Mouse (Mus musculus) urinary bladder, adult 2 months (tissue): Measurements from ENCODE around the gene Uchl5. TPM values are rescaled to one million over a fixed set of nuclear protein-coding genes. Genes with fewer than 3 reads are reported as not detected.

ENCODE experiments used
- DNase-seq: peaks from one replicate; pipeline ENCODE4 v3.0.0; 2022; ENCODE audit warnings: low spot score
- polyA plus RNA-seq: library from polyadenylated mRNA; depleted of rRNA; stranded (reverse); fragments of >200 nt; gene quantifications from 2 replicates; pipeline ENCODE4 v1.2.3, GENCODE M21; 2012; rRNA removed

The Uchl5 gene
- polyA plus RNA-seq, 1 experiment: 17.1 TPM

DNA sequence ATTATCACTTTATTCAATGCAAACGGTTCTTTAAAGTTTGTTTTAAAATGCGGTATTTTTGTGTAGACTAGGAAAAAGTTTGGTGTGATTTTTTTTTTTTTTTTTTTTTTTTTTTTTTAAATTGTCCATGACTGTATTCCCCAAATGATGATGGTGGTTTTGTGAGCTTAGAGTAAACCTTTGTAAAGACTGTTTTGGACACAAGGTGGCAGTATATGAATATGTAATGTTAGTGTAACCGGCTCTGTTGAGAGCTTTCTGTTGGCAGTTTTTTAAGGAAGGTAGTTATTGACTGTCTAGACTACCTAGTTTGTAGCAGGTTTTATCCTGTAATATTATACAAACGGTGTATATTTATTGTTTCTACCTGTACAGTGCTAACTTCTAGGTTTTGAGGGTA is 26.5 kb downstream of the Uchl5 start:
- DNase-seq: no peak

DNA sequence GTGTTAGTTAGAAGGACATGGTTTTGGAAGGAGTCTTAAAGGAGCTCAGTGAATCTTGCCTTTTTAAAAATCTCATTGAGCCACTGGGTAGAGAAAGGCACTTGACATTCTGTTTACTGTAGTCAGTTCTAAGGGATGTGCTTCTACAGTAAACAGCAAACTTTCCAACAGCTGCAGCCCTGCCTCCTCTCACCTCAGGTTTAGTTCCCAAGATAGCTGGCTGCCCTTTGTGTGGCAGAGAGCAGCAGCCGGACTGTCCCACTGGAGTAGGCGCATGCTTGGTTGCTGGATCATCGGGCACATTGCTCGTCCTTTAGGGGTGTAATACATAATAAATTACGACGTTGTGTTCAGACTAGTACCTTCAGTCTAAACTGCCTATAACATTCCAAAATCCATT is 32.0 kb downstream of the Uchl5 start:
- no peak for DNase-seq

DNA sequence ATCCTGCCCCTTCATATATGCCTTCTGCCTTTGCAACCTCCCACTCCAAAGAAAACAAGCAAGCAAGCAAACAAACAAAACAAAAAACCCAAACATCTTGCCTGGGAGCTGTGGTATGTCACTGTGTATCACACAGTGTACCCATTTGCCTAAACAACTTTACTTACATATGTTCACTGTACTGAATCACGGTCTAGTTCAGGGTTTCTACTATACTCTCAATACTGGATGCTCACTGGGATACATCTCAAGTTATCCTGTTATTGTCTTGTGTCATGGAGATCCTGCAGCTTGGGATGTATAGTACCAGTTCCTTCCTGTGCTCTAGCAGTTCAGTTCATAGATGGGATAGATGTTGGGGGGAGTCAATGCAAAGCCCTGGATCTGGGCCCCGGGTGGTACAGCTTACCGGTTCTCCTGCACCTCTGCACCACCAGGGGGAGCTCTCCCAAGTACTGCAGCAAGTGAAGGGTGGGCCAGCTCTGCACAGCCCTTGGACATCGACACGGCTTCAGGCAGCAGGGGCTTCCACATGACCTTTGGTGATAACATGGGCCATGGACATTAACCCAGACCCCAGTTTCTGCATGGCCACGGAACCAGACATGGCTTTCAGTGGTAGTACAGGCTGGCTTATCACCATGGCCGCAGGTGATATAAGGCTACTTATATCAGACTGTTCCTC is 36.7 kb downstream of the Uchl5 start:
- peak; percentile 48 for DNase-seq

DNA sequence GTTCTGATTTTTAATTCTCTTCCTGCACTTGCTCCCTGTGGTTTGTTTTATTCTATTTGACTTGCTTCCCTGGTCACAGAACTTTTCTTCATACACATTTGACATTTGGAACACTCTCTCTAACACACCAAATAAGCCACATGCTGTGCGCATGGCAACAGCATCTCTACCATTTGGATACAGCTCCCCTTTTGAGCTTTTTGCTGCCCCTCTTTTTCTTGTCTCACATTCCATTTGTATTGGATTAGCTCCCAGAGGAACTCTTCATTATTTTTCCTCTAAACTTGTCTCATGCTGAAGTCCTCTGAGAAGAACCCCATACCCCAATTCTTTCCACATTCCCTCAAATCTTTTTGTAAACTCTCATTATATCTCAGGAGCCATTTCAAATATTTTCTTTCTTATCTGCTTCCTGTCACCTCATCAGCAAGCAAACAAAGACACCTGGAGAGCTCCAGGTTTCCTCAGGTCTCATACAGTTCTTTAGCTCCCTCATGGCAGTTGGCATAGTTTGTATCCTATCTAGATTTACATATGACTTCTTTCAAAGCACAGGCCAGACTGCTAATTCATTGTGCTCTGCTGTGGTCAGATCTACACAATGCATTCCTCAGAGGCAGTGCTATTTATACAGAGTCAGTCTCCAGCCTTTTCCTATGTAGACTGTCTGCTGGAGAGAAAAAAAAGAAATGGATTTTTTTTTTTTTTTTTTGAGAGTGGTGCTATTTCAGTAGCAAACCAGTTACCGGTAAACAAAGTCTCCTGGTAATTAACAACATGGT is 43.2 kb downstream of the Uchl5 start:
- no peak for DNase-seq

DNA sequence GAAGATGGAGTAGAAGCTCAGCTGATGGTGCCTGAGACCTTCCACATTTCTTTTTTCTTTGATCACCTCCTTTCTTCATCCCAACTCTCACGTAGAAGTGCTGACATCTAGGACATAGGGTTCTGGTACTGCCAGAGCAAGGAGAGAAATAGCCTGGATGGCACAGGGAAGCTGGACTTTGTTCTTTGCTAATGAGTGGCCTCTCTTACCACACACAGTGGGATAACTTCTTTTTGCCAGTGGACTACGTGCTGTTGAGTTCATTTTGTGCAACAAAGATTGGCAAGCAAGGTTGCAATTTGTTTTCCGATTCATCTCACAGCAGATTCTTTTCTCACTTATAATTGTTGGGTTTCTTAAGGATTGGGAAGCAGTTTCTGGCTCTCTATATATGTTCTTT is 45.6 kb downstream of the Uchl5 start:
- DNase-seq: no peak

DNA sequence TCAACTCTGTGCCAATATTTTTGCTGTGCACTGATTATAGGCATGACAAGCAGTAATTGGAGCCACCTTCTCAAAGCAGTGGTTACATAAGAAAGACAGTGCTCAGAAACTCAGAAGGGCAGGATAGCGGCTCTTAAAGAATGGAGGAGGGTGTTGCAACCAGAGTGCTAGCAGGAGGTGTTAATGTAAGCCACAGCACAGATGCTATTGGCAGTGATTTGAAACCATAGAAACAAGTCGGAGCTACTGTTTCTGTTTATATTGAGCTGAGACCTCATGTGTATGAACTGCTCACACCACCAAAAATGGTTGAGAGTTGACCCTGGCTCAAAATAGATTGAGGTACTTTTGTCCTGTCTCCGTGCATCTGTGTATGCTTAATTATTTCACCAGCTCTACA is 53.6 kb downstream of the Uchl5 start:
- DNase-seq: no peak

DNA sequence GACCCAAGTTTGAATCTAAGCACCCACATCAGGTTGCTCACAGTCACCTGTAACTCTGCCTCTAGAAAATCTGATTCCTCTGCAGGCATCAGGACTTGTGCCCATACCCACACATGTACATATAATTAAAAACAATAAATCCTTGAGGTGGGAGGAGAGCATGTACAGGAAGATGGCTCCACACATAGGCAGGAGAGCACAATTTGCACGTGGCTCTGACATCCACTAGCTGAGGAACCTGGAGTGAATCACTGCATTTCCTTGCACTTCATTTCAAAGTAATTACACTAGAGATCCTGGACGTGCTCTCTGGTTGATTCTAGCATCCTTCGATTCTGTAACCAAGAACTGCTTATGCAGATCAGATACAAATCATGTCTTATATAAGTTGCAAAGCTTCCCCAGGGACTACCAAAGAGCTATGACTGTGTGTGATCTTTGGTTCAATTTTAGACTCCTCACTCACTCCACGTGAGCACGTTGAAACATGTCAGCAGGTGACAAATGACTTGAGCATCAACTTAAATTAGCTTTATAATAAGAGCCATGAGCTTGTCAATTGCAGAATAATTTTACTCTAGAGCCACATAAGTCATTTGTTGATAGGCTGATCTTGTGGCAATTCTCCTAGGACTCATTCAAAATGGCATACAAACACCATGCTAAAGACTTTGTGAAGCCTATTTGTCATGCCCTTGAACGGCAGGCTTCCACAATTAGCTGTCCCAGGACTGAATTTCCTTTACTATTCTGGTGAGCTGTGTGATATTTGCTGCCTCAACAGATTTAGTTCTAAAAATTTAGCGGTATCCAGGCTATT is 59.5 kb downstream of the Uchl5 start:
- DNase-seq: no peak

DNA sequence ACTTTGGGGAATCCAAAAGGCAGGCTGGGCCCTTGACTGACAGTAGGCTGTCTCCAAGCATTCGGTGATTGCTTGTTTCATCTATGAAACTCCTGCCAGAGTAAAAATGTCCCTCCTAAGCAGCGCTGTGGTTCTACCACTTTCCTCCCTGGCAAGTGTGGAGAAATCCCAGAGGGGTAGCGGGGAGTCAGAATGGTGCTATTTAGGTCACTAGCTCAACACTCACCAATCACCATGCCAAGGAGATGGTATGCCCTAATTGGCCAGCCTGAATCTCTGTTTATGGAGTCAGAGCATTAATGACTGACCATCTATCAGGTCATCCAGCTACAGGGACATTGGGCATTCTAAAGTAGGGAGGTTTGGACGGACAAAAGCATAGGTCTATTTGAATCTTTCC is 60.6 kb downstream of the Uchl5 start:
- no peak for DNase-seq

DNA sequence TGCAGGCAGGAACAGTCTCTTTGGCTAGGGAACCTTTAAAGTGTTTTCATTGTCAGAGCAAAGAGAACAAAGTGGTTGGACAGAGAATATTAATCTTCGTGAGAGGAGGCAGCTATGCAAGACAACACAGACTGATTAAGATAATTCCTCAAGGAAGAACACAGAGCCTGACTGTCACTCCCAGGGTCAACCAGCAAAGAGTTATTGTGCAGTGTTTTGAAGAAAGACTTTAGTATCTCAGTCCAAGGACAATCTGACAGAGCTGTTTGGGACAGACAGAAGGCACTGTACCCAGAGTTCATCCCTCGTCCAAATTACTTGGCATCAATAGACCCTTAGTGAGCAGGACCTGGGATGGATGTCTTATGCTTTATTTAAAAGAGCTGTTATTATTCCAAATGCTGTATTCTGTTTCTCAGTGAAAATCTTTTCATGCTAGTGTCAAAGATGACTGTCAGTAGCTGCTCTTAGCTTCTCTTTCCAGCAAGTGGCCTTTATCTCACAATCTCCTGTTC is 61.9 kb downstream of the Uchl5 start:
- no peak for DNase-seq

DNA sequence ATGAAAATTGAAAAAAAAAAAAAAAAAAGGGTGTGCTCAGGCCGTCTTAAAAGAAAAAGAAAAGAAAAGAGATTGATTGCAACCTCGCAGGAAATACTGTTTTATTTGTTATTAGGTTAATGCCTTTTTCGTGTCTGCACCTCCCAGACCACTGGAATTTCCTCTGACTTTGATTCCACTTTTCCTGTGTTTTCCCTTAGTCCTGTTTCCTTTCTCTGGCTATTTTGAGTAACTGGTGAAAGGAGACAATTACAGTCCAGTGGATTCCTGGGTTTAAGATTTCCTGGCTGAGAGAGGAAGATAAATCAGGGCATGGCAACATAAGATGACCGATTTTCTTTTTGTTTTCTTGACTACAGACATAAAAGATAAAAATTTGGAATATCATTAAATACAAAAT is 75.3 kb downstream of the Uchl5 start:
- no peak for DNase-seq

DNA sequence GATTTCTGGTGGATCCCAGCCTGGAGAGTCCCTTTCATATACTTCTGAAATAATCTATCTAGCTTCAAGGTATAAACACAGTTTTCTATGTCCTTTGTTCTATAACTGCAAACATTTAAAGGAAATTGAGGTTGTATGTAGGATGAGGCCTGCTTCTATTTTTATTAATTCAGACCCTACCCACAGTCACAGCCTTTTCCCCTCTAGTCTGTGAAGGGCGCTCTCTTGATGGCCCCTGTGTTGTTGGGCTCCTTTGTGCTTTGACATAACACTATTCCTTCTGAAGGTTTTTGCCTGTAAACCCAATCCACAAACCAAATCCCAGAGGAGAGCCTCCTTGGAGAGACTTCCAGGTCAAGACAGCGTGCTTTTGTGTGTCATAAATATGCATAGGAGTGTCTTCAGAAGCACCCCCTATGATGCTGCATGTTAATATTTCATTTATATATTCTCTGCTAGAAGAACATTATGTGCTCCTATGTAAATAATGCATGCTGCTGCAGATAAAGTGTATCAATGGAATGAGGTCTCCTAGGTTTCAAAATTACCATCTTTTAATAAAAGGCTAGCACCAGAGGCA is 75.8 kb downstream of the Uchl5 start:
- no peak for DNase-seq

DNA sequence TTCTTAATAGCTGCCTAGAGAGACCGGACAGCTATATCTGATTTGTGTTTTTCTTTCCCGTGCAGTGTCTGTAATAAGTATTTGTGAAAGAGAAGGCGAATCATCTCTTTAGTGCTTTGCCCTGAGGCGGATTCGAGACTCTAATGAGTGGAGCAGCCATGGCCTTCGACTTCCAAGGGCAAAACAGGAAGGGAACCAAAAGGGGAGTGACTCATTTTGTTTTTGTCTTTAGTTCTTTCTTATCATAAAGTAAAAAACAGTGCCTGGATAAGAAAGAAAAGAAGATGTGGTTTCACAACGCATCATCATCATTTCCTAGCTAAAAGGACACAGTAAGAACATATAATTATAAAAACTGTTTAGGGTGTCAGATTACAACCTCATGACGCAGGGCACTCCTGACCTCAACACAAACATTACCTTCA is 76.6 kb downstream of the Uchl5 start:
- DNase-seq: no peak

DNA sequence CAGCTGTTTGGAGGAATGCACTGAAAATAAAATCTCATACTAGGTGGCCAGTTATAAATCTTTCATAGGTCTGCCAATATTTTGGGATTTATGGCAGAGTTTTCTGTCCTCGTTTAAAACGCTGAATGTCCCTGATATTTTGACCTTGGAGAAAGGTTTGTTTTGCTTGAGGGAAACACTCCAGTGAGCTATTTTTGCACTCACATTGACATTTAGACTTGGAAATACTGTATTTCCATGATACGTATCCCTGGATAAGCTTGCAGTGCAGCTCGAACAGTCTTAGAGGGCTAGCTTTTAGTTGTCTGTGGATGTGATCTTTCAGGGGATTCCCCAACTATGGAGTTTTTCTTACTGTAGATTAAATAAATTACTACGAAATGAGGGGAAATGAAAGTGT is 78.6 kb downstream of the Uchl5 start:
- no peak for DNase-seq

Other genes starting within 250 kb of the Uchl5 start
- gene B3galt2, start 136.6 kb upstream of the Uchl5 start, polyA plus RNA-seq: 0.37 and 0.59 TPM in 2 replicates
- gene Cdc73, start 74.4 kb upstream of the Uchl5 start, polyA plus RNA-seq: 18.5 and 19.4 TPM in 2 replicates
- 48.5 and 52.5 TPM in 2 replicates for gene Glrx2, start 60.9 kb upstream of the Uchl5 start, polyA plus RNA-seq
- gene Trove2, start 204 bp upstream of the Uchl5 start, polyA plus RNA-seq: 7.7 and 10.3 TPM in 2 replicates
- gene Rgs2, start 226.9 kb downstream of the Uchl5 start, polyA plus RNA-seq: 123 and 233 TPM in 2 replicates